Mouse (Mus musculus): Measurements from ENCODE around the gene 4930467E23Rik. TPM values are rescaled to one million over a fixed set of nuclear protein-coding genes. Genes with fewer than 3 reads are reported as not detected.
"Not testable (repeated sequence)": the region's sequence is repeated elsewhere in the genome, so short reads cannot be mapped to it uniquely, and the experiment has no call there.

Gene 4930467E23Rik
- polyA plus RNA-seq, 1 experiment: 0.11 TPM

DNA sequence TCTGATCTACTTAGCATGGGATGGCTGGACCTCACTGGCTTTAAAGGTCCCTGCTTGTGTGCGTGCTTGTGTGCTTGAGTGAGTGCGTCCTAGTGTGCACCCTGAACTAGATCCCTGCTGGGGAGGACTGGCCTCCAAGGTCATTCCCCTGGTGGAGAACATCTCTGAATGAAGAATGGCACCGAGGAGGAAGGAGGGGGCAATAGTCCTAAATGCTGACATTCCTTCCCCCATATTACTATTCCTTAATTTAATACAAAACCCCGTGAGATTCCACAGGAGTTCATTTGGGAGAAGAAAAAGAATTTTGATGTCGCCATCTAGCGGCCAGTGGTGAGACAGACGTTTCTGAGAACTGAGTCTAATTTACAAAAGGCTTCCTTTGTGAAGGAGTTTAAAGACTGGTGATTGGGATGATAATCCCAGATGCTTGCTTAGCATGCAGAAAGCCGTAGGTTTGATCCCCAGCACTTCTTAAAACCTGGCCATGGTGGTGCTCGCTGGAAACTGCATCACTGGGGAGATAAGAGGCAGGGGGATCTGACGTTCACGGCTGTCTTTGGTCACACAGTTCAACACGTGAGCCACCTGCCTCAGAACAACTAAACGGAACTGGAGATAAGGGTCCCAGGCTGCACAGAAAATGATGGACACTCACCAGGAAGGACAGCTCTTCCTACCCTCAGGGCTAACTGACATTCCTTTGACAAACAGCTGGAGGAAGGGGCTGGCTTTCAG lies 26.2 kb upstream of the 4930467E23Rik start:
- not testable (repeated sequence) for H3K4me1 ChIP-seq (ENCODE audit: control insufficient read depth, insufficient read depth, low read length); H3K27ac ChIP-seq (ENCODE audit: insufficient read depth, low read length); H3K4me3 ChIP-seq (replicated peaks; ENCODE audit: insufficient read depth, low read depth, low read length); H3K27me3 ChIP-seq (ENCODE audit: control insufficient read depth, insufficient read depth, low read length)
- DNase-seq: peak; percentile 65 to 78
- 42% methylated on average over 13 of the region's 13 CpGs for WGBS
- peak; percentile 14; the same call in 1 of the 2 replicates for TF ChIP-seq CTCF (IDR thresholded peaks at IDR 0.05; ENCODE audit: borderline replicate concordance, insufficient read depth, low read depth, low read length)

DNA sequence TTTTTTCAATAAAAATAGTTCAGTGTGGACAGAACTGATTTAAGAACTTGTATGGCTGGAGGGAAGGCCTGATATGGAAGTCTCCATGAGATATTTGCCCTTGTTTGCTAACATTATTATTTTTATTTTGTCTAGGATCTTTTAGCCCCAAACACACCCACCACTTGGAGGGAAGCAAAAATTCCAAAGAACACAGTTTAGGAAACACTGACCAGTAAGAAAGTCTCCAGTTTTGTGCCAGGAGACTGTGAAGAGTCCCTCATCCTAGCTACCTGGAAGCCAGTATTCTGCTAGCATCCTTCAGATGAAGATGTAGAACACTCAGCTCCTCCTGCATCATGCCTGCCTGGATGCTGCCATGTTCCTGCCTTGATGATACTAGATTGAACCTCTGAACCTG lies 25.5 kb upstream of the 4930467E23Rik start:
- H3K27me3 ChIP-seq (ENCODE audit: control insufficient read depth, insufficient read depth, low read length); H3K4me3 ChIP-seq (replicated peaks; ENCODE audit: insufficient read depth, low read depth, low read length); H3K27ac ChIP-seq (ENCODE audit: insufficient read depth, low read length); H3K4me1 ChIP-seq (ENCODE audit: control insufficient read depth, insufficient read depth, low read length); DNase-seq: not testable (repeated sequence)

DNA sequence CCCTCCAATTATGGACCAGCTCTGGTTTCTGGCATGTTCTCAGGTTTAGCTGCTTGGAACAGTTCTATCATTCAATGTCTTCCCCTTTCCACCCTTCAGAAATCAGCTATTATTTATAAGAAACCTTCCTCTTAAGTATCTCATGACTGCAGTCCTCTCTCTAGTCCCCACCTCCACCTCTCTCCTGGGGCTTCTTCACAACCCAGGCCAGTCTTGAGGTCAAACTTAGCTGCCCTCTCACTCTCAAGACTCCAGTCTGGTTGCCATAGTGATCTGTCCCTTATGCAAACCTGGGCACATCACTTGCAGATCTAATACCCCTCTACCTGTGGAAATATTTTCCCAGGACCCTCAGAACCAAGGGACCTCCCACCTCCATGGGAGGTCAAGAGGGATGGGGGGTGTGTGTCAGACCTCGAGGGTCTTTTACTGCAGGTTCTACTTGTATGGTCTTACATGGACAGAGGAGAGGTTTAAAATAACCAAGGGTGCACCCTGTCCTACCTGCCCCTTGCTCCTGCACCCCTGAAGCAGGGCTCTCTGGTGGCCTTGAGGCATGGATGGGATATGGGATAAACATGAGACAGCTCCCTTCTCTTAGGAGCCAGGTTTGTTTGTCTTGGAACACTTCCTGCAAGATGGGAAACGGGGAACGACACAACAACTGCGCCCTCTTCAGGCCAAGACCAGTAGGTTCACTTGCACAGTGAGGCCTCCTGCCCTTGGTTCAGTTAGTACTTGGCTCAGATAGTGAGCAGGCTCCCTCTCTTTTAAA lies 24.7 kb upstream of the 4930467E23Rik start:
- H3K27me3 ChIP-seq (ENCODE audit: control insufficient read depth, insufficient read depth, low read length); H3K4me1 ChIP-seq (ENCODE audit: control insufficient read depth, insufficient read depth, low read length); H3K27ac ChIP-seq (ENCODE audit: insufficient read depth, low read length); H3K4me3 ChIP-seq (replicated peaks; ENCODE audit: insufficient read depth, low read depth, low read length): not testable (repeated sequence)
- 47% methylated on average over 4 of the region's 4 CpGs for WGBS
- DNase-seq: peak in 1 of 2 experiments; percentile 41

DNA sequence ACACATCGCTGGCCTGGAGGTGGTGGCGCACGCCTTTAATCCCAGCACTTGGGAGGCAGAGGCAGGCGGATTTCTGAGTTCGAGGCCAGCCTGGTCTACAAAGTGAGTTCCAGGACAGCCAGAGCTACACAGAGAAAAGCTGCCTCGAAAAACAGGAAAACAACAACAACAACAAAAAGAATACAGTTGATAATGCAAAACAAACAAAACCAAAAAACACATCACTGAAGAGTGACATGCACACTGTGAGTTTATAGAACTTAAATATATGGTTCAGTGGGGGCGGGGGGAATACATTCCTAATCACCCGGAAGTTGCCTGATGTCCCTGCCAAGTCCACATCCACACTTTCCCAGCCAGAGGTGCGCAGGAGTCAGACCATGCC lies 24.2 kb upstream of the 4930467E23Rik start:
- H3K27me3 ChIP-seq (ENCODE audit: control insufficient read depth, insufficient read depth, low read length); H3K4me1 ChIP-seq (ENCODE audit: control insufficient read depth, insufficient read depth, low read length); H3K4me3 ChIP-seq (replicated peaks; ENCODE audit: insufficient read depth, low read depth, low read length); H3K27ac ChIP-seq (ENCODE audit: insufficient read depth, low read length); DNase-seq: not testable (repeated sequence)
- WGBS: 75% methylated on average over 9 of the region's 9 CpGs

DNA sequence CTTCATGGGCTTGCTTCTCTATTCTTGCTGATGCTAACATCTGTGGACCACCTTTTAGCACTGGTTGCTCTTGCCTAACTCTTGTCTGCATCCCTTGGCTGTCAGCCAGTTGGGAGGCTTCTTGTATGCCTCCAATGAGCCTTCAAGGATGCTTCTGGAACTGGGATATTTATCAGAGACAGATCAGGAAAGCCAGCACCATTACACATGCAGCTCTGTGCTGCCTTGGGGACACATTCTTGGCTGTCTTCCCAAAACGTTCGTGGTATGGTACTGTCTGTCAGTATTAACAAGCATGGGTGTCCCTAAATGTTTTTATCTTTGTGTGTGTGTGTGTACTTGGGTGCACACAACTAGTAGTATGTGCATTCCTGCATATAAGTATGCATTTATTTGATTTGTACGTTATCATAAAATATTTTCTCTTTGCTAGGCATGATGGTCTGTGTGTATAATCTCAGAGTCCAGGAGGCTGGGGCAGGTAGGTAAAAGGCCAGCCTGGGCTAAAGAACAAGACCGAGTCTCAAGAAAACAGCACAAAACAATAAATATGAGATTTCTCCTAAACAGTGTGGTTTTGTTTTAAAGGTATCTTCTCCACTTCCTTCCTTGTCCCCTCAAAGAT lies 23.2 kb upstream of the 4930467E23Rik start:
- H3K4me1 ChIP-seq (ENCODE audit: control insufficient read depth, insufficient read depth, low read length); H3K27ac ChIP-seq (ENCODE audit: insufficient read depth, low read length); H3K4me3 ChIP-seq (replicated peaks; ENCODE audit: insufficient read depth, low read depth, low read length); H3K27me3 ChIP-seq (ENCODE audit: control insufficient read depth, insufficient read depth, low read length); DNase-seq: not testable (repeated sequence)
- WGBS: 66% methylated on average over 4 of the region's 4 CpGs

DNA sequence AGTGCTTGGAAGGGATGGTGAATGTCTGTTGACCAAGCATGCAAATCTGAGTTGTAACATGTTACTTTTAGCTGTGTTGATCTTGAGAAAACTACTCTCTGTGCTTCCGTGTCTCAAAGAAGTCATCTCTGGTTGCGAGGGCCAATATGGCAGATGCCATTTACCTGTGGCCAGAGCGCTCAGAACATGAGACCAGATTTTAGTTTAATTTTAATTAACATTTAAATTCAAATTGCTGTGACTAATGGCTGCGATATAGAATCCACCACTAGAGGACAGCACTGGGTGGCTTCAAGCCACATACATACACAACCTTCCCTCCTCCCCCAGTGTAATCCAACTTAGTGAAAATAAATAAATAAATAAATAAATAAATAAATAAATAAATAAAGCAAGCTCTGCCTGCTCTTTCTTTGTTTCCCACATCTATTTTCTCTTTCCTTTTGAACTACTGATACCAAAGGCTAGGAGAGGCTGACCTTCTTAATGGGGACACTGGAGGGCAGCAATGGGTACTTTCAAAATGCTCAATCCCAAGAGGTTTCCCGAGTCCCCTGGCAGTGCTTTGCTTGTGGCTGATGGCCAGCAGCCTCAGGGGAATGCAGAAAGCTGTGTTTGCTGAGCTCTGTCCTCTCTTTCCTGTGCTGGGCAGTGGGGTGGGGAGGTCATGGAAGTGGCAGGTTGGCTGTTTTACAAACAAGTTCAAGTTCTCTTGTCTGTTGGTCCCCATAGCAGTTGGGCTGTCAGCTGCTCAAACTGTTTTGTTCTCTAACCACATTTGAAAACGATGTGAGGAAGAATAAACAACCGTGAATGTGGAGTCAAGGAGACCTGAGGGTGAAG lies 22.2 kb upstream of the 4930467E23Rik start:
- DNase-seq: peak; percentile 60 to 68
- H3K27me3 ChIP-seq (ENCODE audit: control insufficient read depth, insufficient read depth, low read length); H3K4me3 ChIP-seq (replicated peaks; ENCODE audit: insufficient read depth, low read depth, low read length); H3K27ac ChIP-seq (ENCODE audit: insufficient read depth, low read length); H3K4me1 ChIP-seq (ENCODE audit: control insufficient read depth, insufficient read depth, low read length): not testable (repeated sequence)
- 62% methylated on average over 7 of the region's 7 CpGs for WGBS

DNA sequence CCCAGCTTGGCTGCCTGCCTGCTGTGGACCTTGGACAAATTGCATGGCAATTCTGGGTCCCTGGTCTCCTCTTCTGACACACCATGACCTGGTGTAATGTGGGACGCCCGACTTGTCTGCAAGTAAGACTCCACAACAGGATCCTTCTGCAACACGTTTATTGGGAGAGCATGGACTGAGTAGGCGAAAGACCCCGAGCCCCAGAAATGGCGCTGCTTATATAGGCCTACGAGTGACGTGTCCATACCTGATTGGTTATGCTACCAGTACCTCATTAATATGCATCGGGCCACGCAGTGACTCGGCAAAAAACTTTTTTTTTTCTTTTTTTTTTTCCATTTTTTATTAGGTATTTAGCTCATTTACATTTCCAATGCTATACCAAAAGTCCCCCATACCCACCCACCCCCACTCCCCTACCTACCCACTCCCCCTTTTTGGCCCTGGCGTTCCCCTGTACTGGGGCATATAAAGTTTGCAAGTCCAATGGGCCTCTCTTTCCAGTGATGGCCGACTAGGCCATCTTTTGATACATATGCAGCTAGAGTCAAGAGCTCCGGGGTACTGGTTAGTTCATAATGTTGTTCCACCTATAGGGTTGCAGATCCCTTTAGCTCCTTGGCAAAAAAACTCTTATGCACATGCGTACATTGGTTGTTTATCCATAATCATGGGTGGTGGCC lies 21.5 kb upstream of the 4930467E23Rik start:
- not testable (repeated sequence) for H3K4me1 ChIP-seq (ENCODE audit: control insufficient read depth, insufficient read depth, low read length); H3K27ac ChIP-seq (ENCODE audit: insufficient read depth, low read length); H3K4me3 ChIP-seq (replicated peaks; ENCODE audit: insufficient read depth, low read depth, low read length); H3K27me3 ChIP-seq (ENCODE audit: control insufficient read depth, insufficient read depth, low read length); DNase-seq
- 80% methylated on average over 13 of the region's 15 CpGs for WGBS

DNA sequence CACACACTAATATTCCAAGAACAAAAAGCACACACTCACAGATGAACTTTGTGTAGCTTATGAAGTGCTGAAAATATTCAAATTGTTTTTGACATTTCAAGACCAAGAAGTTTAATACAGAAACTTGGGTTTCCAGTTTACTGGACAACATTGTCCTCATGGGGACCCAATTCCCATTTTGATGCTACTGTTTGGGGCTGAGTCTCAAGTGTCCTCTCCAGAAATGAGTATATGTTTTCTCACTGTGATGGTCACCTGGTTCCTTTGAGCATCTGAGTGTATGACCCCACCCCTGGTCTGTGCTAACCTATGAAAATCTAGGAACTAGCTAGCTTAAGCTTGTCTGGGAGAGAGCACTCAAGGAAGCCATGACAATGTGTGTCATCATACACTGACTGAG lies 20.4 kb upstream of the 4930467E23Rik start:
- not testable (repeated sequence) for H3K4me3 ChIP-seq (replicated peaks; ENCODE audit: insufficient read depth, low read depth, low read length); H3K27ac ChIP-seq (ENCODE audit: insufficient read depth, low read length); DNase-seq; H3K4me1 ChIP-seq (ENCODE audit: control insufficient read depth, insufficient read depth, low read length); H3K27me3 ChIP-seq (ENCODE audit: control insufficient read depth, insufficient read depth, low read length)

DNA sequence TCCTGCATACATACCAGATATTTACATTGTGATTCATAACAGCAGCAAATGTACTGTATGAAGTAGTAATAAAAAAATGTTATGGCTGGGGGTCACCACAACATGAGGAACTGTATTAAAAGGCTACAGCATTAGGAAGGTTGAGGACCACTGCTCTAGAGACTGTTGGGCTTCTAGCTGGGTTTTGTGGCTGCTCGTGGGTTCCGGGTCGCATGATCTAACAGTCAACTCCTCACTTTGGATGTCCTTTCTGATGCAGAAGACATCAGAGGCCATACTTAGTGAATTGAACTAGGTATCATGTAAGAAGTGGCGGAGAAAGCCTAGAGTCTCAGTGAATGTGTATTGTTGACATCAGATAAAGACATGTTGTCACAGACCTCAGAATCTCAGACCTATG lies 19.9 kb upstream of the 4930467E23Rik start:
- H3K27ac ChIP-seq (ENCODE audit: insufficient read depth, low read length); DNase-seq; H3K4me1 ChIP-seq (ENCODE audit: control insufficient read depth, insufficient read depth, low read length); H3K27me3 ChIP-seq (ENCODE audit: control insufficient read depth, insufficient read depth, low read length); H3K4me3 ChIP-seq (replicated peaks; ENCODE audit: insufficient read depth, low read depth, low read length): not testable (repeated sequence)
- WGBS: 90% methylated on average over 4 of the region's 4 CpGs

DNA sequence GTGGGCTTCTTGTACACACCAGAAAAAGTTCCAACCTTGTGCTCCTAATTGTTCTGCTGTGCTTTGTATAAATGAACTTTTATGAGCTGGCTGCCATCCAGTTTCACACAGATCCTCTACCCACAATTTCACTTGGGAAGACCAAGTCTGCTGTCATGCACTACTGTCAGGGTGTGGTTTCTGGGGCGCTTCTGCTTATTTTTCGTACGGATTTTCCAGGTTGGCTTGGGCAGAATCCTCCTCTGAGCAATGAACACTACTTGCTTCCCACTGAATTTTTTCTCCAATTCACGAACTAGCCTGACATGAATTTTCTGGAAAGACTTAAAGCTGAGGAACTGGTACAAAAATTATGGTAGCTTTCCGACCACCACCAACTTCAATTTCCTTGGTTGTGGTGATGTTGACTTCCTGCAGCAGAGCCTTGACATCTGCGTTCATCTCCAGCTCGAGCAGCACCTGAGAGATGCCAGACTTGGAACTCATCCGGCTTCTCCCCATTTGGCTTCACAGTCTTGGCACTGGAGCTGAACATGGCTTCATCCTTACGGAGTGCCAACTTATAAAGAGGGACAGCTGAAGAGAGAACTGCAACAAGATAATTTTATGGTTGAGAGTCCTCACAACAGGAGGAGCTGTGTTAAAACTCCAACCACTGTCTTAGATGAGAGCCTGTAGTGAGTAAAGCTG lies 18.1 kb upstream of the 4930467E23Rik start:
- 60% methylated on average over 9 of the region's 9 CpGs for WGBS
- H3K27ac ChIP-seq (ENCODE audit: insufficient read depth, low read length); H3K4me3 ChIP-seq (replicated peaks; ENCODE audit: insufficient read depth, low read depth, low read length); DNase-seq; H3K27me3 ChIP-seq (ENCODE audit: control insufficient read depth, insufficient read depth, low read length); H3K4me1 ChIP-seq (ENCODE audit: control insufficient read depth, insufficient read depth, low read length): not testable (repeated sequence)

DNA sequence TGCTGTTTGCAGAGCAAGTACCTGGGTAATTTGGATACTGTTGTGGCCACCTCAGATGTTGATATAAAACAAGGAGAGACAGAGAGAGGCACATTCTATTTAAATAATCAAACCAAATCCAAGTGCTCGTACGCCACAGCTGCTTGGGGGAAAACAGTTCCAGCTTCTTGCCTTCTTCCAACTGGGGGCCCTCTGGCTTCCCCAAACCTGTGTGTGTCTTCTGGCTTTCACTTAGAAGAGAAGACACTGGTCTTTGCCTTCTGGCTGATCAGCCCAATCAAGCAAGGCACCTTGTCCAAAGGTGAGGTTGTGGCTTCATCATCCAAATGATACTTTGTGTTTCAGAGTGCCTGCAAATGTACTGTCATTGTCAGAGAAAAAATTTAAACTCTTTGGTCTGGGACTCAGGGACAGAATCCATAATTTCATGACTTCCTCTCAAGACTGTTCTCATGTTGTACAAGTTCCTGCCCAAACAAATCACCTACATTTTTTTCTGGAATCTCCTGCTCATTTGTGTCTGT lies 17.1 kb upstream of the 4930467E23Rik start:
- H3K27ac ChIP-seq (ENCODE audit: insufficient read depth, low read length); H3K4me1 ChIP-seq (ENCODE audit: control insufficient read depth, insufficient read depth, low read length); H3K27me3 ChIP-seq (ENCODE audit: control insufficient read depth, insufficient read depth, low read length); DNase-seq; H3K4me3 ChIP-seq (replicated peaks; ENCODE audit: insufficient read depth, low read depth, low read length): not testable (repeated sequence)
- 84% methylated on average over 2 of the region's 2 CpGs for WGBS
